Mouse (Mus musculus): ENCODE data around the gene Pcp4. TPM values are rescaled to one million over a fixed set of nuclear protein-coding genes. Genes with fewer than 3 reads are reported as not detected.

The Pcp4 gene
- total and polyA plus RNA-seq, 2 experiments from 2014 or later: 6.0 TPM; not detected in 1

DNA sequence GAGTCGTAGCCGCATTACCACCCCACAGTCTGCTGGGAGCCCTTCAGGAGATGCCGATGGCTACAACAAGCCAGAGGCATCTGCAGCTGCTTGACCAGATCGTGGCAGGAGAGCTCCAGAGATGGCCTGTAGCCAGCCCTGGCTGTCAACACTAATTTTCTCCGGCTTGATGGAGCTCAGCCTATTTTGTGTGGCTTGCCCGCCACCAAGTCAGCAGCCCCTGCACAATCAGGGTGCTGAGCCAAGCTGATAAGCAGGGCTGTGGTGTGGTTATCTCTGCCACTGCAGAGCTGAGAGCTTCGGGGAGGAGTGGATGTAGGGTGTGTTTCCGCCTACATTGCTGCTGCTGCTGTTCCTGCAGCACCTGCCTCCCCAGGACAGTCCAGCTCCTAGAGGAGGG is 66.3 kb downstream of the Pcp4 start:
- Histone ChIP-seq H3K9ac (replicated peaks; ENCODE audit: low read depth, low read length) (no peak overlapping the region), H3K4me1 (ENCODE audit: control insufficient read depth, insufficient read depth) (peaks cover 16% of the 10 kb centered on the region), H3K4me2 (ENCODE audit: low read depth, low read length) (peak overlapping the region; percentile 3; the same call in 1 of the 2 replicates), H3K9me3 (replicated peaks; ENCODE audit: control insufficient read depth, low read length) (no peaks in the 10 kb centered on the region), H3K36me3 (replicated peaks; ENCODE audit: control insufficient read depth, insufficient read depth, low read length) (no peaks in the 10 kb centered on the region), H3K4me3 (ENCODE audit: low read depth, low read length) (no peak overlapping the region), H3K27ac (ENCODE audit: low read depth) (no peak overlapping the region), H3K27me3 (ENCODE audit: control insufficient read depth, insufficient read depth, low read length) (peaks cover 37% of the 10 kb centered on the region; the same call in 1 of the 2 replicates)
- ATAC-seq (ENCODE audit: insufficient read depth, low read depth) (peak; percentile 86), DNase-seq (ENCODE audit: low spot score) (peak; percentile 81)
- TF ChIP-seq CTCF (IDR thresholded peaks at IDR 0.05; ENCODE audit: low read depth): no peak
- TF ChIP-seq EP300 (IDR thresholded peaks at IDR 0.05; ENCODE audit: low read depth): peak; percentile 58; the same call in 1 of the 2 replicates
- 9% methylated on average over 8 of the region's 8 CpGs for WGBS

DNA sequence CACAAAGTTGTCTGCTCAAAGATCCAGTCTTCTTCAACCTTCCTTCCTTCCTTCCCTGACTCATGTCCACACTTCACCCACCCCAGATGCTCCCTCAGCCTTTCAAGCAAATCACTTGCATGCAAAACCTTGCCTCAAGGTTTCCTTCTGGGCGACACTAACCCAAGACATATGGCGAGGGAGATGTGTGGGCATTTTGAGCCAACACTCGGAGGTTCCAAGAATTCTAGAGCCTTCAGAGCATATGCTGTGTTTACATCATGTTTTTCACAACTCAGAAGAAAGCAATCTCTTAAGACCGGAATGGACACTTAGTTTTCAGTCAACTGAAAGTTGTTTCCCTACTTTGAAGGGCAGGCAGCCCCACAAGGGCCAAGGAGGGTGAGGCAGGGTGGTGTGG is 67.9 kb downstream of the Pcp4 start:
- Histone ChIP-seq H3K4me3 (ENCODE audit: low read depth, low read length) (no peak overlapping the region), H3K9me3 (replicated peaks; ENCODE audit: control insufficient read depth, low read length) (no peaks in the 10 kb centered on the region), H3K4me2 (ENCODE audit: low read depth, low read length) (no peak overlapping the region), H3K36me3 (replicated peaks; ENCODE audit: control insufficient read depth, insufficient read depth, low read length) (no peaks in the 10 kb centered on the region), H3K27me3 (ENCODE audit: control insufficient read depth, insufficient read depth, low read length) (peaks cover 40% of the 10 kb centered on the region; the same call in 1 of the 2 replicates), H3K27ac (ENCODE audit: low read depth) (no peak overlapping the region), H3K4me1 (ENCODE audit: control insufficient read depth, insufficient read depth) (peaks cover 16% of the 10 kb centered on the region), H3K9ac (replicated peaks; ENCODE audit: low read depth, low read length) (no peak overlapping the region)
- ATAC-seq (ENCODE audit: insufficient read depth, low read depth) (no peak), DNase-seq (ENCODE audit: low spot score) (no peak)
- WGBS: 91% methylated on average over 4 of the region's 4 CpGs
- no peak for TF ChIP-seq CTCF (IDR thresholded peaks at IDR 0.05; ENCODE audit: low read depth)
- no peak for TF ChIP-seq EP300 (IDR thresholded peaks at IDR 0.05; ENCODE audit: low read depth)

DNA sequence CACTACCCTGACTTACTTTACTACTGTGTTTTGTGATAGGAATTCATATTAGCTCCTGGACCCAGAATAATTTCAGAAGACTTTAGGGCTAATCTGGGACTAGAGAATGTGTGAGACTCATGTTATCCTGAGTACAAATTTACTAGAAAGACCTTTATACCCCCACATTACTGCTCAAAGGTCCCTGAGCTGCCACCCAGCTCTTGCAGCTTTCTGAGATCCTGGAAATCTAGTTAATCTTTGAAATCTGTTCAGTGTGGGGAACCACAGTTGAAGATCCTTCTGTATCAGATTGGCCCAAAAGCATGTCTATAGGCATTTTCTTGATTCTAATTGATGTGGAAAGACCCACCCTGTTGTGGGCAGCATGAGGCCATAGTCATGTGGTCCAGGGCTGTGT is 69.0 kb downstream of the Pcp4 start:
- Histone ChIP-seq H3K27me3 (ENCODE audit: control insufficient read depth, insufficient read depth, low read length) (peaks cover 36% of the 10 kb centered on the region; the same call in 1 of the 2 replicates), H3K9me3 (replicated peaks; ENCODE audit: control insufficient read depth, low read length) (no peaks in the 10 kb centered on the region), H3K4me3 (ENCODE audit: low read depth, low read length) (no peak overlapping the region)

DNA sequence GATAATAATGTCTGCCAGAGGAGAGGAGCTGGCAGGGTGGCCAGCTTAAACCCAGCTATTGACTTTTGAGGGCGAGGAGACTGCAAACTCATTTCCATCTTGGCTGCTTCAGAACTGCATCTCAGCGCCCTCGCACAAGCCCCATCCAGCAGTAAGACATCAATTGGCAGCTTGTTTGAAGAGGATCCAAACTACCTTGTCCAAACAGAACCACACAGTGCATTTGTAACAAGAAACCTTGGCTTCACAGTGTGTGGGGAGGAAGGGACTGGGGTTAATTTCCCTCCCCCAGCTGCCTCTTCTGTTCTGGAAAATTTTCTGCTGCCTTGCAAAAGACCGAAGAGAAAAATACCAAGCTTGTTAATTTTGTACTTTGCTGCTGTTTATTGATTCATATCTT is 71.7 kb downstream of the Pcp4 start:
- H3K9me3 ChIP-seq (replicated peaks; ENCODE audit: control insufficient read depth, low read length): no peaks in the 10 kb centered on the region
- H3K9ac ChIP-seq (replicated peaks; ENCODE audit: low read depth, low read length): no peak overlapping the region
- no peaks in the 10 kb centered on the region for H3K36me3 ChIP-seq (replicated peaks; ENCODE audit: control insufficient read depth, insufficient read depth, low read length)
- TF ChIP-seq EP300 (IDR thresholded peaks at IDR 0.05; ENCODE audit: low read depth) (no peak), CTCF (IDR thresholded peaks at IDR 0.05; ENCODE audit: low read depth) (no peak)
- WGBS: 82% methylated on average over 4 of the region's 4 CpGs
- H3K4me2 ChIP-seq (ENCODE audit: low read depth, low read length): no peak overlapping the region
- no peak overlapping the region for H3K27ac ChIP-seq (ENCODE audit: low read depth)
- peaks cover 24% of the 10 kb centered on the region; the same call in 1 of the 2 replicates for H3K27me3 ChIP-seq (ENCODE audit: control insufficient read depth, insufficient read depth, low read length)
- H3K4me1 ChIP-seq (ENCODE audit: control insufficient read depth, insufficient read depth): peaks cover 6% of the 10 kb centered on the region; the same call in 1 of the 2 replicates
- ATAC-seq (ENCODE audit: insufficient read depth, low read depth): no peak
- no peak overlapping the region for H3K4me3 ChIP-seq (ENCODE audit: low read depth, low read length)
- DNase-seq (ENCODE audit: low spot score): no peak

More for the DNA sequence above, 69.0 kb downstream of the Pcp4 start:
- no peak overlapping the region for H3K9ac ChIP-seq (replicated peaks; ENCODE audit: low read depth, low read length)
- no peak overlapping the region for H3K4me2 ChIP-seq (ENCODE audit: low read depth, low read length)
- no peak for ATAC-seq (ENCODE audit: insufficient read depth, low read depth)
- H3K36me3 ChIP-seq (replicated peaks; ENCODE audit: control insufficient read depth, insufficient read depth, low read length): no peaks in the 10 kb centered on the region
- H3K27ac ChIP-seq (ENCODE audit: low read depth): no peak overlapping the region
- no peak for DNase-seq (ENCODE audit: low spot score)
- no peak for TF ChIP-seq CTCF (IDR thresholded peaks at IDR 0.05; ENCODE audit: low read depth)
- H3K4me1 ChIP-seq (ENCODE audit: control insufficient read depth, insufficient read depth): peaks cover 16% of the 10 kb centered on the region

DNA sequence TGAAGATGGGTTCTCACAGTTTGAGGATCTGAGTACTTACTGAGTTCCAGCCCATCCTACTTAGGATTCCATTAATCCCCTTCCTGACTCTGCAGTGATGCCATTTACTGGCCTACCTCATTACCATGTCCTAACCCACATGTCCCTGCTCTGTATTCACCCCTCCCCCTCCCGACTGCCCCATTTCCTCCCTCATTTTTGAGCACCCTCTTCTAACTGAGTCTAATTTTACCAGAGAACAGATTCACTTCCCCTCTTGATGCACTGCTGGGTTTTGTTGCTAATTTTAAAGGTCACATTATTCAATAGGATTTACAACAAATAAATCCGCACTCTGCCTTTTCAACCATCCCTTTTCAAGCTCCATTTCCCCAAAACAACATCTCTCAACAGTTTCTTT is 73.7 kb downstream of the Pcp4 start:
- DNase-seq (ENCODE audit: low spot score) (no peak), ATAC-seq (ENCODE audit: insufficient read depth, low read depth) (no peak)
- Histone ChIP-seq H3K4me2 (ENCODE audit: low read depth, low read length) (no peak overlapping the region), H3K9ac (replicated peaks; ENCODE audit: low read depth, low read length) (no peak overlapping the region), H3K4me3 (ENCODE audit: low read depth, low read length) (no peak overlapping the region), H3K4me1 (ENCODE audit: control insufficient read depth, insufficient read depth) (no peaks in the 10 kb centered on the region), H3K36me3 (replicated peaks; ENCODE audit: control insufficient read depth, insufficient read depth, low read length) (no peaks in the 10 kb centered on the region), H3K9me3 (replicated peaks; ENCODE audit: control insufficient read depth, low read length) (no peaks in the 10 kb centered on the region), H3K27ac (ENCODE audit: low read depth) (no peak overlapping the region), H3K27me3 (ENCODE audit: control insufficient read depth, insufficient read depth, low read length) (0 out of 2 replicates have a peak, but pooled peaks cover 11% of the 10 kb centered on the region)
- 62% methylated on average over 2 of the region's 2 CpGs for WGBS
- no peak for TF ChIP-seq CTCF (IDR thresholded peaks at IDR 0.05; ENCODE audit: low read depth)
- no peak for TF ChIP-seq EP300 (IDR thresholded peaks at IDR 0.05; ENCODE audit: low read depth)

DNA sequence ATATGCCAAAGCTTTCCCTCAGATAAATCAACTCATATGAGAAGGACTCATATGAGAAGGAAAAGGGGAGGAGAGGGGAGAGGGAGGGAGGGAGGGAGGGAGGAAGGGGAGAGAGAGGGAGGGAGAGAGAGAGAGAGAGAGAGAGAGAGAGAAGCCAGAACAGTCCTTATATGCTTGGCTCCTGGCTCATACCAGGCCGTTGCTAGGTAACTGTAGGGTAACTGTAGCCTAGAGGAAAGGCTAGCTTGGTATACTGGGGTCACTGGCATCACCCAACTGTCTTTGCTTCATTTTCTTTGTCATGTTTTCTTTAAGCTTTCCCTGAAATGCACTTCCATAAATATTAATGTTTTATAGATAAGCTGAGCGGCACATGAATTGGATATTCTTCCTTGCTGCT is 85.3 kb downstream of the Pcp4 start:
- 69% methylated on average over 2 of the region's 2 CpGs for WGBS
- TF ChIP-seq EP300 (IDR thresholded peaks at IDR 0.05; ENCODE audit: low read depth) (no peak), CTCF (IDR thresholded peaks at IDR 0.05; ENCODE audit: low read depth) (no peak)
- H3K27me3 ChIP-seq (ENCODE audit: control insufficient read depth, insufficient read depth, low read length): no peaks in the 10 kb centered on the region
- no peaks in the 10 kb centered on the region for H3K36me3 ChIP-seq (replicated peaks; ENCODE audit: control insufficient read depth, insufficient read depth, low read length)
- no peak for DNase-seq (ENCODE audit: low spot score)
- no peak overlapping the region for H3K4me3 ChIP-seq (ENCODE audit: low read depth, low read length)
- ATAC-seq (ENCODE audit: insufficient read depth, low read depth): no peak
- H3K9me3 ChIP-seq (replicated peaks; ENCODE audit: control insufficient read depth, low read length): no peaks in the 10 kb centered on the region
- H3K9ac ChIP-seq (replicated peaks; ENCODE audit: low read depth, low read length): no peak overlapping the region
- H3K4me2 ChIP-seq (ENCODE audit: low read depth, low read length): no peak overlapping the region
- H3K4me1 ChIP-seq (ENCODE audit: control insufficient read depth, insufficient read depth): no peaks in the 10 kb centered on the region
- H3K27ac ChIP-seq (ENCODE audit: low read depth): no peak overlapping the region

Data from heart, postnatal 0 days (tissue).